Mouse (Mus musculus) ES-Bruce4 (cell line): ENCODE data around the gene Alpi.

Experiments used
- CTCF ChIP-seq: IDR thresholded peaks from one replicate; pipeline ENCODE4 v1.8.1; 2011; ENCODE audit warnings: low read depth, low read length
- EP300 ChIP-seq: IDR thresholded peaks from 2 replicates; pipeline ENCODE4 v1.6.1; 2011; ENCODE audit warnings: low read depth, low read length; ENCODE audit not compliant: insufficient read depth
- POLR2A ChIP-seq: IDR thresholded peaks from one replicate; pipeline ENCODE4 v1.8.1; 2011; ENCODE audit warnings: low read length; ENCODE audit not compliant: insufficient read depth

DNA sequence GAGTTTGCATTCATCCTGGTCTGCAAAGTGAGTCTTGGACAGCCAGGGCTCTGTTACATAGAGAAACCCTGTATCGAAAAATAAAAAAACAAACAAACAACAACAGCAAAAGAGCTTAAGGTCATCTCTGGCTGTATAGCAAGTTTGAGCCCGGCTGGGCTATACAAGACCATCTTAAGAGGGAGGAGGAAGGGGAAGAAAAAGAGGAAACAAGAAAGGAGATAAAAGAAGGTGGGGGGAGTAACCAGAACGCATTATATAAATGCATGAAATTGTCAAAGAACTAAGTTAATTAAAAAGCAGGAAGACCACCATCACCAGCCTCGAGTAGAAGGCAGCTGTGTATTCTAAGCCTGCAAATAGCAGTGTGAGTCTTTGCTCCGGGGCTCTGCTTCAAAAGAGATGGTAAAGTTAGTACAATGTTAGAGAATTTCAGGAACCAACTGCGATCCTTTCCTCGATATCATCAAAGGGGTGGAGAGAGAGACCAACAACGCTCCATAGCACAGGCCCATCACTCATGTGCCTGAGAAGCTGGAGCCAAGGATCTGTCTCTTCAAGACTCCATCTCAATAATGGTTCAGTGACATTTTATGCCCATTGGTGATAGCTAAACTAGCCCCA is 42.3 kb downstream of the Alpi start:
- TF ChIP-seq CTCF (no peak), POLR2A (no peak), EP300 (no peak)
